Mouse (Mus musculus): ENCODE results near the gene Usp24. TPM values are rescaled to one million over a fixed set of nuclear protein-coding genes. Genes with fewer than 3 reads are reported as not detected.

Gene Usp24
- polyA plus RNA-seq, 1 experiment from 2014 or later: 9.4 TPM

GRCm38 (mm10) chr4:106381131-106381530 is 65.1 kb downstream of the Usp24 start:
- Histone ChIP-seq H3K9me3 (no peaks in the 10 kb centered on the region), H3K36me3 (peaks cover 77% of the 10 kb centered on the region), H3K4me3 (no peak overlapping the region), H3K27me3 (no peaks in the 10 kb centered on the region), H3K9ac (no peak overlapping the region), H3K4me2 (replicated peaks) (no peak overlapping the region), H3K4me1 (peaks cover 12% of the 10 kb centered on the region), H3K27ac (no peak overlapping the region)
- ATAC-seq (ENCODE audit: low FRiP score, low read depth): no peak
- 70% methylated on average over 5 of the region's 5 CpGs for WGBS

- H3K27ac ChIP-seq: no peak overlapping the region
- H3K9ac ChIP-seq: no peak overlapping the region
- no peaks in the 10 kb centered on the region for H3K27me3 ChIP-seq
- ATAC-seq (ENCODE audit: low FRiP score, low read depth): no peak
- H3K4me3 ChIP-seq: no peak overlapping the region
- no peak overlapping the region for H3K4me2 ChIP-seq (replicated peaks)
- H3K9me3 ChIP-seq: no peaks in the 10 kb centered on the region
- H3K4me1 ChIP-seq: no peaks in the 10 kb centered on the region
- peaks cover 74% of the 10 kb centered on the region for H3K36me3 ChIP-seq
- 80% methylated on average over 3 of the region's 3 CpGs for WGBS
These were observed 73.9 kb downstream of the Usp24 start for GRCm38 (mm10) chr4:106389908-106390307.

- Histone ChIP-seq H3K27ac (no peak overlapping the region), H3K4me3 (no peak overlapping the region), H3K4me1 (no peaks in the 10 kb centered on the region), H3K27me3 (no peaks in the 10 kb centered on the region), H3K4me2 (replicated peaks) (no peak overlapping the region), H3K36me3 (peaks cover 85% of the 10 kb centered on the region), H3K9me3 (no peaks in the 10 kb centered on the region), H3K9ac (no peak overlapping the region)
- no peak for ATAC-seq (ENCODE audit: low FRiP score, low read depth)
- 95% methylated on average over 14 of the region's 14 CpGs for WGBS
These were observed 93.6 kb downstream of the Usp24 start for GRCm38 (mm10) chr4:106409621-106410020.

GRCm38 (mm10) chr4:106419256-106419655 is 103.2 kb downstream of the Usp24 start:
- Histone ChIP-seq H3K4me3 (no peak overlapping the region), H3K27me3 (no peaks in the 10 kb centered on the region), H3K36me3 (peaks cover 75% of the 10 kb centered on the region), H3K9ac (no peak overlapping the region), H3K4me1 (no peaks in the 10 kb centered on the region), H3K27ac (no peak overlapping the region), H3K4me2 (replicated peaks) (no peak overlapping the region), H3K9me3 (no peaks in the 10 kb centered on the region)
- ATAC-seq (ENCODE audit: low FRiP score, low read depth): no peak
- 79% methylated on average over 3 of the region's 3 CpGs for WGBS

- ATAC-seq (ENCODE audit: low FRiP score, low read depth): no peak
- no peak overlapping the region for H3K4me2 ChIP-seq (replicated peaks)
- H3K36me3 ChIP-seq: peaks cover 77% of the 10 kb centered on the region
- no peak overlapping the region for H3K27ac ChIP-seq
- H3K9ac ChIP-seq: no peak overlapping the region
- 87% methylated on average over 6 of the region's 6 CpGs for WGBS
- no peaks in the 10 kb centered on the region for H3K9me3 ChIP-seq
- no peak overlapping the region for H3K4me3 ChIP-seq
- no peaks in the 10 kb centered on the region for H3K4me1 ChIP-seq
- no peaks in the 10 kb centered on the region for H3K27me3 ChIP-seq
These were observed 103.8 kb downstream of the Usp24 start for GRCm38 (mm10) chr4:106419791-106420190.

- 94% methylated on average over 3 of the region's 3 CpGs for WGBS
- no peak overlapping the region for H3K4me2 ChIP-seq (replicated peaks)
- no peak for ATAC-seq (ENCODE audit: low FRiP score, low read depth)
- no peaks in the 10 kb centered on the region for H3K9me3 ChIP-seq
- no peak overlapping the region for H3K4me3 ChIP-seq
- H3K4me1 ChIP-seq: no peaks in the 10 kb centered on the region
- H3K27ac ChIP-seq: no peak overlapping the region
- no peak overlapping the region for H3K9ac ChIP-seq
- H3K27me3 ChIP-seq: no peaks in the 10 kb centered on the region
- H3K36me3 ChIP-seq: peaks cover 79% of the 10 kb centered on the region
These were observed 106.6 kb downstream of the Usp24 start for GRCm38 (mm10) chr4:106422597-106422996.

- Histone ChIP-seq H3K9me3 (no peaks in the 10 kb centered on the region), H3K27ac (no peak overlapping the region), H3K4me2 (replicated peaks) (no peak overlapping the region), H3K9ac (no peak overlapping the region), H3K4me3 (no peak overlapping the region), H3K4me1 (no peaks in the 10 kb centered on the region), H3K27me3 (no peaks in the 10 kb centered on the region), H3K36me3 (peaks cover 78% of the 10 kb centered on the region)
- ATAC-seq (ENCODE audit: low FRiP score, low read depth): no peak
- WGBS: 88% methylated on average over 1 of the region's 1 CpGs
These were observed 108.5 kb downstream of the Usp24 start for GRCm38 (mm10) chr4:106424560-106424959.

GRCm38 (mm10) chr4:106426286-106426685 is 110.3 kb downstream of the Usp24 start:
- Histone ChIP-seq H3K9me3 (no peaks in the 10 kb centered on the region), H3K9ac (no peak overlapping the region), H3K27me3 (no peaks in the 10 kb centered on the region), H3K4me3 (no peak overlapping the region), H3K36me3 (peaks cover 80% of the 10 kb centered on the region), H3K27ac (no peak overlapping the region), H3K4me1 (no peaks in the 10 kb centered on the region), H3K4me2 (replicated peaks) (no peak overlapping the region)
- no peak for ATAC-seq (ENCODE audit: low FRiP score, low read depth)
- WGBS: 67% methylated on average over 5 of the region's 5 CpGs

GRCm38 (mm10) chr4:106428616-106429015 is 112.6 kb downstream of the Usp24 start:
- 91% methylated on average over 6 of the region's 6 CpGs for WGBS
- Histone ChIP-seq H3K27ac (no peak overlapping the region), H3K4me1 (no peaks in the 10 kb centered on the region), H3K4me3 (no peak overlapping the region), H3K27me3 (no peaks in the 10 kb centered on the region), H3K4me2 (replicated peaks) (no peak overlapping the region), H3K9ac (no peak overlapping the region), H3K9me3 (no peaks in the 10 kb centered on the region), H3K36me3 (peaks cover 89% of the 10 kb centered on the region)
- ATAC-seq (ENCODE audit: low FRiP score, low read depth): no peak

GRCm38 (mm10) chr4:106429106-106429505 is 113.1 kb downstream of the Usp24 start:
- no peak overlapping the region for H3K9ac ChIP-seq
- WGBS: 96% methylated on average over 7 of the region's 7 CpGs
- no peaks in the 10 kb centered on the region for H3K9me3 ChIP-seq
- H3K27me3 ChIP-seq: no peaks in the 10 kb centered on the region
- H3K27ac ChIP-seq: no peak overlapping the region
- no peak overlapping the region for H3K4me3 ChIP-seq
- peaks cover 91% of the 10 kb centered on the region for H3K36me3 ChIP-seq
- ATAC-seq (ENCODE audit: low FRiP score, low read depth): no peak
- no peak overlapping the region for H3K4me2 ChIP-seq (replicated peaks)
- H3K4me1 ChIP-seq: no peaks in the 10 kb centered on the region

GRCm38 (mm10) chr4:106430431-106430830 is 114.4 kb downstream of the Usp24 start:
- Histone ChIP-seq H3K27me3 (no peaks in the 10 kb centered on the region), H3K36me3 (peaks cover 87% of the 10 kb centered on the region), H3K9ac (no peak overlapping the region), H3K4me3 (no peak overlapping the region), H3K4me2 (replicated peaks) (no peak overlapping the region), H3K9me3 (no peaks in the 10 kb centered on the region), H3K27ac (no peak overlapping the region), H3K4me1 (no peaks in the 10 kb centered on the region)
- ATAC-seq (ENCODE audit: low FRiP score, low read depth): no peak
- 93% methylated on average over 5 of the region's 5 CpGs for WGBS

GRCm38 (mm10) chr4:106435426-106435825 is 119.4 kb downstream of the Usp24 start:
- WGBS: 82% methylated on average over 2 of the region's 2 CpGs
- Histone ChIP-seq H3K9me3 (no peaks in the 10 kb centered on the region), H3K4me1 (no peaks in the 10 kb centered on the region), H3K9ac (no peak overlapping the region), H3K4me2 (replicated peaks) (no peak overlapping the region), H3K4me3 (no peak overlapping the region), H3K27me3 (no peaks in the 10 kb centered on the region), H3K36me3 (peaks cover 89% of the 10 kb centered on the region), H3K27ac (no peak overlapping the region)
- ATAC-seq (ENCODE audit: low FRiP score, low read depth): no peak

GRCm38 (mm10) chr4:106436475-106436874 is 120.5 kb downstream of the Usp24 start:
- no peak overlapping the region for H3K9ac ChIP-seq
- peaks cover 88% of the 10 kb centered on the region for H3K36me3 ChIP-seq
- 72% methylated on average over 4 of the region's 4 CpGs for WGBS
- H3K27me3 ChIP-seq: no peaks in the 10 kb centered on the region
- no peak overlapping the region for H3K27ac ChIP-seq
- H3K4me3 ChIP-seq: no peak overlapping the region
- no peak for ATAC-seq (ENCODE audit: low FRiP score, low read depth)
- H3K4me1 ChIP-seq: no peaks in the 10 kb centered on the region
- no peaks in the 10 kb centered on the region for H3K9me3 ChIP-seq
- no peak overlapping the region for H3K4me2 ChIP-seq (replicated peaks)

Measured in limb, embryonic 13.5 days (tissue).